Mouse (Mus musculus) adrenal gland, adult 8-10 months (tissue): ENCODE measurements around the gene Cldn34b1. TPM values are rescaled to one million over a fixed set of nuclear protein-coding genes. Genes with fewer than 3 reads are reported as not detected.
"Not testable (repeated sequence)": the region's sequence is repeated elsewhere in the genome, so short reads cannot be mapped to it uniquely, and the experiment has no call there.

Experiments used
- DNase-seq: peaks from one replicate; pipeline ENCODE4 v3.0.0; 2022
- total RNA-seq, 4 experiments: library from RNA; stranded (reverse); gene quantifications; 2 replicates each; pipeline ENCODE4 v1.2.4; 2022

Cldn34b1 gene
- total RNA-seq, result not detected

- DNase-seq, result not testable (repeated sequence)
Observed at GRCm38 (mm10) chrX:154890167-154890566, at the start of gene Cldn34b1. Gene Cldn34b1 (minus strand): TSS chrX:154890267.

DNA sequence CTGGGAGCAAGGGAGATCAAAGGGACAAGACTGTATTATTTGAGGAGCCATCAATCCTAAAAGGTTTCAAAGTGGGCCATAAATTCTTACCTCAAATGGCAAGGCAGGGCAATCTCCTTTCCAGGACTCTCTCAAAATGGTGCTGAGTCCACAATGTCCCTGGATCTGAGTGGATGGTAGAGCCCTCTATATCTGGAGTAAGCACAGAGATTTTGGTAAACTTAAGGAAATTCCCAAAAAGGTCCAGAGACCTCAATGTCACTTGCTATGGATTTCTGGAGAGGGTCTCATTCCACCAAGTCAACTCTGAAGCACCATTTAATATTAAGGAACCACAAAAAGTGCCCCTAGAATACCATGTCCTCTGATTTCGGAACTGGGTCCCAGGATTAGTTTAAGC is 45.8 kb upstream of the Cldn34b1 start, which contains the start of gene Magea6:
Gene Magea6, minus strand, starts transcription at position 101 of the 400 bp plus-strand sequence.
- DNase-seq, result not testable (repeated sequence)

Other genes with a start within 250 kb of the Cldn34b1 start
- not detected for gene Magea6, start 45.7 kb upstream of the Cldn34b1 start, total RNA-seq
- not detected for gene Magea3, start 59.2 kb upstream of the Cldn34b1 start, total RNA-seq
- not detected for gene Magea8, start 105.6 kb upstream of the Cldn34b1 start, total RNA-seq
- not detected for gene Magea5, start 172.9 kb upstream of the Cldn34b1 start, total RNA-seq
- not detected for gene Magea1, start 199.5 kb upstream of the Cldn34b1 start, total RNA-seq
- not detected for gene Magea2, start 203.4 kb upstream of the Cldn34b1 start, total RNA-seq
- gene Cldn34b2, start 238.1 kb upstream of the Cldn34b1 start, total RNA-seq, result not detected